Mouse (Mus musculus) kidney, postnatal 14 days (tissue): ENCODE results near the gene N4bp1.

Experiments used
- DNase-seq: peaks from one replicate; pipeline ENCODE4 v3.0.0; 2022; ENCODE audit warnings: mixed read lengths

The N4bp1 gene

DNA sequence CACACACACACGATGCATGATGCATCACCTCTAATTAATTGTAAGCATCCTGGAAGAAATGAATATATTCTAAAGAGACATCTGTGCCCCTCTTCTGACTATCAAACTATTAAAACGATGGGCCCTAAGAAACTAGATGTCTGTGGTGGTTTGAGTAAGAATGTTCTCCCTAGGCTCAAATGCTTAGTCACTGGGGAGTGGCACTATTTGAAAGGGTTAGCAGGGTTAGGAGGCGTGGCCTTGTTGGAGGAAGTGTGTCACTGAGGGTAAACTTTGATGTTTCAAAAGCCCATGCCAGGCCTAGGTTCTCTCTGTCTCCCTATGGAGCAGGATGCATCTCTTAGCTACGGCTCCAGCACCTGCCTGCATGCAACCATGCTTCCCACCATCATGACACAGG lies 10.3 kb upstream of the N4bp1 start:
- no peak for DNase-seq

DNA sequence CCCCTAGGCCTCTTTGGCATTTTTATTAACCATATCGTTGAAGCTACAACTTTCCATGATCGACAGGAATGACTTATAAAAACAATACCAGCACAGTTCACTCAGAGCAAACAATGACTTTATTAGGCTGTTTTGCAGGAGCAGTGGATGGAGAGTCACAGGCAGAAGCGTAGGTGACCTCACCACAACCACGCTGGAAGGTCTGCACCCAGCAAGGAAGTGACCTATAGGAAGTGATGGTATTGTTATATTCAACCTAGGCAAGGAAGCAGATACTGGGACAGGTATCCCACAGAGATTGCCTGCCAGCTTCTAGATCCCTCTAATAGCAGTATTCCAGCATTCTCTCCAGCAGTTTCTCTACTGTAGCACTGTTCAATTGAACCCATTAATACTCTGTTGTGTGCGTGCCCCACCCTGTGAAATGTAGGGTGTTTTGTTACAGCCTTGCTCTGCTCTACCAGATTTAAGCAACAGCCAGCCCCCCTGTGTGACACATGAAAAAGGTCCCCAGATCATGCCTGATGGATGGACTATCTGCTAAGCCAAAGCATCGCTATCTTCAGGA lies 9.2 kb upstream of the N4bp1 start:
- DNase-seq, result no peak

DNA sequence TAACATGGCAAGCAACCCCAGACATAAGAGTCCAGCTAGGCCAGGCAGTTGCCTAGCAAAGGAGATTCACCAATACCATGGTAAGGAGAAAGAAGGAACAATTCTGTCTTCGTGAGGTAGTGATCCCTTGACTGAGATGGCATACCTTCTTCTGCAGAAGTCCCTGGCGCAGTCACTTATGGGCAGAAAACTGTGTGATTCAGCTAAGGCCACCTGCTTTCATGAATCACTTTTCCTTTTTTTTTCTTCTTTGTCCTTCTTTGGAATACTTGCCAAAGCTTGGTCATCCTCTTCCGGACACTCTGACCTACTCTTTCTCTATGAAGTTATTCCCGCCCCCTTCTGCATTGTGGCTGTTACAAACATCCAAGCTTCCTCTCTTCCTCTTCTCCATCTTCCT lies 8.5 kb upstream of the N4bp1 start:
- DNase-seq, result no peak

DNA sequence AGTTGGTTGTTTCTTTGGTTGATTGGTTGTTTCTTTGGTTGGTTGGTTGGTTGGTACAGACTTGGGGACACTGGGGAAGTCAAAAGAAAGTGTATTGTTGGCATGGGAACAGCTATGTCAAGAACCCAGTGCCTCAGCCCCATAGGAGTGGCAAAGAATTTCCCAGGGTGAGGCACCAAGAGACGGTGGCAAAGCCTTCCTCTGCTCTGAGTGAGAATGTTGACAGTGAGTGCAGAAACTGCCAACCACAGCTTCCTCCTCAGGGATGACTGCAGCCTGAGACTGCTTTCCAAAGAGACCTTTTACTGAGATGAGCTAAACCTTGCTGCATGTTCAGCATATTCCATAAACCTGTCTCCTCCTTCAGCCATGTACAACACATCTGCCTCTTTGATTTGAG lies 6.5 kb upstream of the N4bp1 start:
- DNase-seq, result no peak

DNA sequence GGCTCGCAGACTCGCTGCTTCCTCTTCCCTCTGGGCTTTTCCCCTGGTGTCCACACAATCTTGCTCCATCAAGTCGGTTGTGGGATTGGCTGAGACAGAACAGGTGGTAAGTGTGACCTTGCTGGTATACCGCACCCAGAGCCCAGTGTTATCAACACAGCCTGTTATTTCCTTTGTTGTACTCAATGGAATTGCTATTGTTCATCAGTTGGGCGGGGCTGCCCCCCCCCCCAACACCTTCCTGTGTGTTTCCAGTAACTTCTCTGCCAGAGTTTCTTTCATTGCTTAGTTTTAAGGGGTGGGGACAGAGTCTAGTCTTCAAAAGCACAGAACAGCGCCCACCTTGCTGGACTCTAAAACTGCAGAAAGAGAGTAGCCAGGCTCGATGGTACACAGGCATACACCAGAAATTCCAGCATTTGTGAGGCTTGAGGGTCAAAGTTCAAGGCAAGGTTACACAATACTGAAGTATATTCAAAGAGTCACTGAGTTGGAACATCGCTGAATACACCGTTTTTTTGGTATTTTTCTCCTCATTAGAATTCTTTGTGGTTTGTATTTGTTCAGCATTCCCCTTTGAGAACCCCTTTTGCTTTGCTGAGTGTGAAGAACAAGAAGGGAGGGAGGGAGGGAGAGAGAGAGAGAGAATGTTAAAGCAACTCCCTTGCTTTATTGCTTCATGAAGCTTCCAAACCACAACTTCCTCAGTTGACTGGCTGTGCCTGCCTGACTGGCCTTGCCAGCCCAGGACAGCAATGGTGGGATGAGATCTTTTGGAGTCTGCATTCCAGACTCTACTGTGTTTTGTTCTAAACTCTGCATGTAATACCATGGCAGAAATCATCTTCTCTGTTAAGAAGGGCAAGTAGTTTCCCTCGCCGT lies 3.2 kb upstream of the N4bp1 start:
- peak; percentile 56 for DNase-seq

DNA sequence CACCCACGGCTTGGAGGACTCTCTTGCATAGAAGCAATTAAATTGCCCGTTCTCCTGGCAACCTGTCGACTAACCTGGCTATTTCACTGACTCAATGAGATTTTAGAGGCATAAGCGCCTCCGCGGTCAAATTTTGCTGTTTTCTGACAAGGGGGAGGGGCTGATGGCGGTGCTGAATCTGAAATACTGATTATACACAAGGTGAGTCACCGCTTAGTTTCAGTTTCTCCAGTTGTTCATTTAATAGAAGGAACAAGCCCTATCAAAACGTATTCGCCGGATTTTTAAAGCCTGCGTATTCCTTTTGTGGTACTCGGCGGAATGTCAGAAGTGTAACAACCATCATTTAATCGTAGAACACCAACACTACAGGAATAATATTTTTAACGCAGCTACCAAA lies 991 bp downstream of the N4bp1 start:
- DNase-seq, result peak; percentile 20

DNA sequence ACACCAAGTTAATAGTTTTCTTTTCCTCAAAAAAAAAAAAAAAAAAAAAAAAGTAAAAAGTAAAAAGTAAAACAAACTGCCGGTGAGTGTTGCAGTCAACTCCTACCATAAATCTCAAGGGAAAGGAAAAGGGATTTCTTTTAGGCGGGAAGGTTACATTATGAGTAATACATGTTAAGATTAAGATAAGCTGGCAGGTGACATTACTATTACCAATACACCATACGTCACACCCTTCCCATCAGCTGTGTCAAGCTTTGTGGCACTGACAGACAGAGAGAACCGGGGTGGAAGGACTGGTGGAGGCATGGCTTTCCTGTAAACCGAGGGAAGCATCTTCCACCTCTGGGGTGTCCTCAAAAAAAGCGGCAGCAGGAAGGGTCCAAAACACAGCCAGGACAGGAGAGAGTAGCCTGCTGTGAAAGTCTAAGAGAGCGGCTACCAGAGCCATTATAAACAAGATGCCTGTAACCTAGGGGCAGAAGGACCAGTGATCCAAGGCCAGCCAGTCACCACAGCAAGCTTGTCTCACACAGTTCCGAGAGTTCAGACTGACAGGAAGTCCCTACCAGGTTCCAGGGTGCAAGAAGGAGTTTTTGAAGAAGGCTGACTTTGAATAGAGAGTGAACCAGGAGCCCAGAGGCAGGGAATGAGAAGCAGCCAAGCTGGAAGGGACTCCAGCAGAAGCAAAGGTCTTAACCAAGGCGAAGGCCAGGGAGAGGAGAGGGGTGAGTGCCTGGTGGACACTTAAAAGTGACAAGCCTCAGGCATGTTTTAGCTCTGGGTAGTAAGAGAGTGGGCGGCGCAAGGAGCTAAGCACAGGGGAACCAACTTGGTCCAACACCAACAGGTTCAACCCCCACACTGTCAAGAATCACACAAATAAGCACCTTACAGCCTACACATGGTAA lies 2.2 kb downstream of the N4bp1 start:
- DNase-seq, result no peak

DNA sequence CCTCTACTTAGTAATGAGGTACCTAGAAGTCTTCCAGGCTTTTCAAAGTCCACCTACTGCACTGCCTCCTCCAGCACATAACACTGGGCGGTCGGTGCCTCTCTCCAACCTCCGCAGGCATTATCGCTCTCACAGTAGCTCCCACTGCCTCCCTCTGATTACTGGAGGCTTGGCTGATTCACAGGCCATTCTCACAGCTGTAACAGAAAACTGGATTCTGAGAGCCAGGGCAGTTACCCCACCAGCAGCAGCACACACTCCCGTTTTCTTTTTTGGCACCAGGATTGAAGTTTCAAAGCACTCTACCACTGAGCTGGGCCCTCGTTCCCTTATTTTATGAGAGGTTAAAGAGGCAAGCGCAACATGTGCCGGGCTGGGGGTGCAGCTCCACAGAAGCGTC lies 3.1 kb downstream of the N4bp1 start:
- no peak for DNase-seq

DNA sequence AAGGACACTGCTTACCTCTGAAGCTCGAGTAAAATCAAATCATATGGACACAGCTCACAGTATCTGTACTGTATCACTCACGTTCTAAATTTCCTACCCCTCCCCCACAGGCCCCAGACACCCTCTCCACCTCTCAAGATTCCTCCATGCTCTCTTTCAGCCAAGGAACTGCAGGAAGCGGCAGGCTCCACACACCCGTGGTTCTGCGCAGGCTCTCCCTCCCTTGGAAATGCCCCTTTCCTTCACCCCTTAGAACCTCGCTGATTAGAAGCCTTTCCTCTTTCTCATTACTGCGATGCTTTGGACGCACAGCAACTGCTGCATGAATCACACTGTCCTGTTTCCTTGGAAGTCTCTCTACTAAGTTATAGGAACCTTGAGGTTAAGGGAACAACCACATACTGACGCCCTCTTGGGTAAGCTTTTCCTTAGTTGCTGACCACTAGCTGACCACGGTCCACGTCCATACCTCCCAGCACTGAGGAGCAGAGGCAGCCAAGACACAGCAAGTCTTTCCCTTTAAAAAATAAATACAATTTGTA lies 3.9 kb downstream of the N4bp1 start:
- no peak for DNase-seq

DNA sequence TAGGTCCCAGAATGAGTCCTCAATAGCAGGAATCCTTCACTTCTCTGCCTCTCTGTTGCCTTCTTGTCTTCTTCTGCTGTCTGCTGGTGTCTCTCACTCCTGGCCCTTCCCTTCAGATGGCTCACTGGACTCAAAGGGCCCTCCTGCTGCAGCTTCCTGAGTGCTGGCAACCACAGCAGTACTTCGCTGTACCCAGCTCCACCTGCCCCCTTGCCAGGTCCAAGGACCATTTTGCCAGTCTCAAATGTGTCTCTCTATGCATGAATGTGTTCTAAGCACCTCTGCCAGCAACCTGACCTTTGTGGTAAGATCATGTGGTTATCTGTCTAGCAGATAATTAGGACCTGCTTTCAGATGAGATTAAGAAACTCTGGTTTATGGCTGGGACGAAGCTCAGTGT lies 8.2 kb downstream of the N4bp1 start:
- DNase-seq, result peak; percentile 27

DNA sequence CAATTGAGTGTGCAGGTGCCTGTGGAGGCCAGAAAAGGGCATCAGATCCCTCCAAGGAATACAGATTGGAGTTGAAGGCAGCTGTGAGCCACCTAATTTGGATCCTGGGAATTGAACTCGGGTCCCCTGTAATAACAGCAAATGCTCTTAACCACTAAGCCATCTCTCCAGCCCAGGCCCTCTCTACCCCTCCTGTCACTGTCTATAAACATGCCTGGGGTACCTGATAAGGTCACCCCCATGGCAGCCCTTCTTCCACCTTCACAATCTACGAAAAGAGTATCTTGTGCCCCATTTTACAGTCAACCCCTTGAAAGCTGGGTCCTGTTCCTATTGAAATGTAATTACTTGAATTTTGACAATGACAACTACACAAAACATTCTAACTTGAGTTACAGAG lies 11.0 kb downstream of the N4bp1 start:
- DNase-seq, result no peak

DNA sequence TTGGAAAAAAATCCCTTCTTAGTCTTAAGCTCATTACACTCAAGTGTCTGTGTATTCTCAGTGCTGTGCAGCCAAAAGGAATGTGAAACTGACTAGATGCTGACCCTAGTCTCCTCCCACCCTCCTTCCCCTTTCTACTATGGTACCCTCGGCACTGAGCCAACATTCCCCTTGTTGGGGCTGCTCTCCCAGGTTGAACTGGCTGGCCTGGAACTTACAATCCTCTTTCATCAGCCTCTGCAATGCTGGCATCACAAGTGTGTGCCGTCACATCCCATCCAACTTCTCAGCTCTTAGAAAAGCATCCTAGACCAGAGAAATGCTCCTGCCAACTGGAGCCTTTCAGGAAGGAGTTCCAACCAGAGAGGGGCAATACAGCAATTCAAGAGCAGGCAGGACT lies 11.9 kb downstream of the N4bp1 start:
- peak; percentile 73 for DNase-seq

DNA sequence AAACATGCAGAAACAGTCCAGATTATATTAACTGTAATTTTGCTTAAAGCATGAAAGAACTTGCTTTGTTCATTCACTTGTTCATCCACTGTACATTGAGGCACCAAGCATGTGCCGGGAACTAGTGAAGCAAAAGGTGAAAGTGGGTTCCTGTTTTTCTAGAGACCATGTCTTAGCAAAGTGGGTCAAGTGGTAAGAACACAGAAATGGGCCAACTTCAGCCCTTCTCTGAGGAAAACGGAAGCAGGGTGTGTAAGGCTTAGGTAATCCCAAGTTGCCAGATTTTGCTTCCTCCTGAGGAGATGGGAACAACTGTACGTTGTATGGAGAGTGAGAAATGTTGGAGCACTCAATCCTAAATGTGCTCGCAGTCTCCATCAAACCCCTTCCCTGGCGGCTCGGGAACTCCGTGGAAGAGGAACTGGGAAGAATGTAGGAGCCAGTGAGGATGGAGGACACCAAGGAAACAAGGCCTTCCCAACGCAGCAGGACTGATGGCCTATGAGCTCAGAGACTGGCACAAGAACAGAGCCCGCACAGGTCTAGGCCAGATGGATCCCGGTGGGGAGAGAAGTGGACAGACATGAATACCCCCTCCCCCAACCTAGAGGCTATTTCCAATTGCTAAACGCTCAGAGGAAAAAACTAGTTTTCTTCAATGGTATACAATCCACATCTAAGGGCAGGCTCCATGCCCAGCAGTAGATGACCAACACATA lies 12.8 kb downstream of the N4bp1 start:
- DNase-seq, result no peak

DNA sequence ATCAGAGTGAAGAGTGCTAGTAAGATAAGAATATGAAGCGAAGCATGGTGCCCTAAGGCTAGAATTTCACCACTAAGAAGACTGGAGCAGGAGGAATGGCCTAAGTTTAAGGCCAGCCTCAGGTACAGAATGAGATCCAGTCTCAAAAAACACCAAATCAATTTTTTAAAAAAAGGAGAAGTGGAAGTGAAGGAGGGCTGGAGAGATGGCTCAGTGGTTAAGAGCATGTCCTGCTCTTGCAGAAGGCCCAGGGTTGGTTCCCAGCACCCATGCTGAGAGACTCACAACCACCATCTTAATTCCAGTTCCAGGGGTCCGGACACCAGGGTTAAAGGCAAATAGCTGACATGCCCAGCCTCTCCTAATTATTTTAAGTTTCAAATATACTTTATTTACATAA lies 13.6 kb downstream of the N4bp1 start:
- no peak for DNase-seq

DNA sequence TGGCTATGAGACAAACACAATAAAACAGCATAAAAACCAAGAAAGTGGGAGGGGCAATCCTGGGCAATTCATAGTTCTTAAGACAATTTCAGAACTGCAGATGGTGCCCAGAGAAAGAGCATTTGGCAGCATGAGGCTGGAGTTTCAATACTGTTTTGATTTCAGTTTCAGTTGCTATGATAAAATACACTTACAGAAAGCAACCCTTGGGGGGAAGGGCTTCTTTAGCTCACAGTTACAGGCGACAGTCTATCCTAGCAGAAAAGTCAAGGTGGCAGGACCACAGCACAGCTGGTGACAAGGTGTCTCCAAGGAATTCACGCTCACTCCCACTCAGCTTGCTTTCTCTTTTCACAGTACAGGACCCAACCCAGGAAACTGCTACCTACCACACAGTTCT lies 14.3 kb downstream of the N4bp1 start:
- DNase-seq, result no peak

DNA sequence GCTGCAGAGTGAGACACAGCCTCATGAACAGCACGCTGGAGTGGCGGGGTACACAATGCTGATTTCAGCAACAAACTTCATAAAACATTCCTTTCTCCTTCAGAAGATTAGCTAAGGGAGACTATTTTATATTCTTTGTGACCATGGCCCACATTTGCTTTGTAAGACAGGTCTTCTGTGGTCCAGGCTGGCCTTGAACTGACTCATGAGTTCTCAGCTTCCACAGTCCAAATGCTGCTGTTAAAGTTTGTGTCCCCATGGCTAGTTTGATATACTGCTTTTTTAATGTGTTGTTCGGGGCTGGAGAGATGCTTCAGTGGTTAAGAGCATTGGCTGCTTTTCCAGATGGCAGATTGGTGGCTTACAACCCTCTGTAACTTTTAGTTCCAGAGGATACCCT lies 17.0 kb downstream of the N4bp1 start:
- no peak for DNase-seq

DNA sequence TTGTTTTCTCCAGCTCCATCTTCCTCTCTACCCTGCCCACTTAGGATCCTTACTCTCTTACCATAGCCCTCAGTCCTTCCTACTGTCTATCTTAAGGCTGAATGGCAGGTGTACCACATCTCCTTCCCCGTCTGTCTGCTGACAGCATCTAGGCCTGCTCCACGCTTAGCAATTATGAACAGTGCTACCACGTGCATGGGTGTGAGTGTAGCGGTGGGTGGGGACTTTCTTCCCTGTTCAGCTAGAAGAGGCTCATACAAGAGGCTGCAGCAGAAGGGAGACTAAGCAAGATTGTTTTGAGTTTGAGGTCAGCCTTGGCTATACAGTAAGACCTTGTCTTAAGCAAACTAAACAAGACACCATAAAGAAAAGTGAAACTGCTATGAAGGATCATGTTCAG lies 20.3 kb downstream of the N4bp1 start:
- DNase-seq, result no peak

DNA sequence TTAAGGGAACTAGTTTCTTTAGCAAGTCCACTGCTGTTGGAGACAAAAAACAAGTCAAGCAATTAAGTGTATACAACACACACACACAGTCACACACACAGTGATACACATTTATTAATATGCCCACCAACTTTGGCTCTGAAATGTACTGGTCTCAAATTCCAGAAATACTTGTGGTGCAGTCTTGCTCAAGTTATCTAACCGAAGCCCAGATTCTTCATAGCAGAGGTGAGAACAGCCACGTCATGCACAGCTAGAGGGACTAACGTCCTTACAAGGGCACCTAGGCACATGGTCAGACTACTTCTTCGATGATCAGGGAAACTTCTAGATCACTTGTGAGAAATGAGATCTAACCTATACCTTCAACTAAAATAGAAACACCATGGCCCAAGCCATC lies 22.2 kb downstream of the N4bp1 start:
- no peak for DNase-seq

DNA sequence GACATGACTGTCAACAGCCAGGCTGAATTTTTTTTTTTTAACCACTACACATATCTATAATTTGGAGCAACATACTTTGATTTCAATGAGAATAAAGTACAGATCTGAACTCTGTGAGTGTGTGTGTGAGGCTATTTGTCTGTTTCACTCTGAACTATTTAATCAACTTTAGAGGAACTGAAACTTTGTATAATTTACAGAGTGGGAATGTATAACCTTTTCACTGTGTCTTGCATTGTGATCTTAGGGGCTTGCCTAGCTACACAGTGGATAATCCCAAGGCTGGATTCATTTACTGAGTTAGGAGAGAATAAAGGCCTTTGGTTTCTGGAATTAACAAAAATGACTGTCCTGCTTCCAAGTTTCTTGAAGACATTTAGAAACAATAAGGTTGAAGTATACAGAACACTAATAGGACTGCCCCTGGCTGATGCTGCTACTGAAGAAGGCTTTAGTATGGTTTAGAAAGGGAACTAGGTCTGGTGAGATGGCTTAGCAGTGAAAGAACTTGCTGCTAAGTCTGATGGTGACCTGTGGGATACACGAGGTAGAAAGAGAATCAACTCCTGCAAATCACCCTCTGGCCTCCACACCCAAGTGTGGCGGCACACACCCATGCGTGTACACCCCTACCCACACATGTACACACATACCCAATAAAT lies 22.8 kb downstream of the N4bp1 start:
- DNase-seq, result no peak

DNA sequence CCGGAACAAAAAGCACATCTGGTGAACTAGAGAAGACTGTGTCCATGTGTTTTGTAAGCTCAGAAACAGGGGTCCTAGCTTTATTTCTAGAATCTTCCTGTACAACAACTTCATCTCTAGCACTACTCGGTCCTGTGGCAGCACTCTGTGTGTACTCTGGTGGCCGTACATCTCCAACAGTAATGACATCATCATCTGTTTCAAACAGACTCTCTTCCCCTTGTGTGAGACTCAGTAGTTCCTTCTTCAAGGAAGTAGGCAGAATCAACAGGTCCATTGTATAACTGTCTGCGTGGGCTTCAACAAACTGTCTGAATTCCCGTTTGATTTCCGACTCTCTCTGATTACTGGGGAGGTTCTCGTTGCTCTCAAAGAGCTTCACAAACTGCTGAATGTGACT lies 23.5 kb downstream of the N4bp1 start:
- DNase-seq, result no peak

DNA sequence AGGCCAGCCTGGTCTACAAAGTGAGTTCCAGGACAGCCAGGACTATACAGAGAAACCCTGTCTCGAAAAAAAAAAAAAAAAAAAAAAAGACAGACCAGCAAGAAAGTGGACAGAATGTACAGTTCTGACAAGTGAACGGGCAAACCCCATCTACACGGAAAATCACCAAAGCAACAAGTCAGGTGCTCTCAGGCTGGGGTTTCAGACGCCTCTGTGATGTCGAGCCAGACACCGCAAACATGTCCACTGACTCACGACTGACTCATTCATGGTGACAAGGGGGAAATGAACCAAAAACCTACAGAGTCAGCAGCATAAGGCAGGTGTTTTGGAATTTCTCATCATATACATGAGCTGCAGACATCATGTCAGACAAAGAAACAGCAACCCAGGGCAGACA lies 28.8 kb downstream of the N4bp1 start:
- no peak for DNase-seq

DNA sequence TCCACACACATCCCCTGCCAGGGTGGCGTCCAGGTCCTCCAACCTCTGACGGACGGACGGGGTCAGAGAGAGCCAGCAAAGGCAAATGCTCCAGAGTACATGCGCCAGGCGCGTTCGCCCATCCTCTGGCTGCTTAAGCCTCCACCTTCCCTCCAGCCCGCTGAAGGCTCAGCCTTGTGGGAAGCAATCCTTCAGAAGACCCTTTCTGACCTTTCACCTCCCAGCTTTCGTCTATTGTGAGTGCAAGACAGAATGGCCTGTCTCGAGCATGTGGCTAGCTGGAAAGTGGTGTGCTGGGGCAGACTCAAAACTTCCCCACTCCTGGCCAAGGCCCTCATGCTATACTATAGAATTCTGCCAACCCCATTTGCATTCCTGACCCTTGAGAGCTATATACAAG lies 30.4 kb downstream of the N4bp1 start:
- DNase-seq, result no peak
